Mouse (Mus musculus): ENCODE data around the gene Samd5.

The Samd5 gene

DNA sequence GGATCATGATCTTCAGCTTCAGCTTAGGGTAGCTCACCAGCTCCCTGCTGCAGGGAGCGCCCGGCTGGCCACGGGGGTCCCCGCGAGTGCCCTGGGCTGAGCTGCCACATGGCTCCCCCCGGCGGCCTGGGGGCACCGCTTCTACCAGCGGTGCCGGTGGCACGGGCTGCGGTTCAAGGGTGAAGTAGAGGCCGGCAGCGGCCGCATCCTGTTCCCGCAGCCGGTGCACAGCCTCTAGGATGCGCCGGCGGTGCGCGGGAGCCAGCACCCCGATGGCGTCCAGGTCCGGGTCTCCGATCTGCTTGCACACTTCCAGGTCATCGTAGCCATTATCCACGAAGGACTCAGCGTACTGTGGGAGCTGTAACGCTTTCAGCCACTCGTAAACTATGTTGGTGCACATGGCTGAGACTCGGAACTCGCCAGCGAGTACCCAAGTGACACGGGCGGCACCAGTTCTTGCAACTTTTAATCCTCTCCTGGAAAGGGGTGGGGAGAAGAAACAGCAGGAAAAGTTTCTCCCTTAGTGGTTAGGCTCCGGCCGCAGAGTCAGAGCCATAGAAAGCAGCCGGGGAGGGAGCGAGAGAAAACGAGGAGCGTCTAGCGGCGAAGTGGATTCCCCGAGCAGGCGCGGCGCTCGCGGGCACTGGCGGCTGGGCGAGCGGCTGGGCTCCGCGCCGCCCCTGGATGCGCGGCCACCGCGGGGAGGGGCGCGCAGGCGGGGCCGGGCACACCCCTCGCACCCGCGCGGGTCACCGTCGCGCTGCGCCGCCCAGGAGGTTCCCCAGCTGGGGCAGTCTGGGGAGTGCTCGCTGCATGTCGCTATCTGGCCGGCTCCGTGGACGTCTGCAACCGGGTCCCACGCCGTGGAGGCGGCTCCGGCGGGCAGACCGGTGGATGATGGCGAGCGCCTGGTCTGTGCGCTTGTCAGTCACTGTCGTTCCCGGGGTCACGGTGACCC, at the start of gene Samd5:
Gene Samd5, minus strand, starts transcription at position 648 of the 961 bp plus-strand sequence.
- DNase-seq (ENCODE audit: low read depth, low spot score): peak; percentile 62

DNA sequence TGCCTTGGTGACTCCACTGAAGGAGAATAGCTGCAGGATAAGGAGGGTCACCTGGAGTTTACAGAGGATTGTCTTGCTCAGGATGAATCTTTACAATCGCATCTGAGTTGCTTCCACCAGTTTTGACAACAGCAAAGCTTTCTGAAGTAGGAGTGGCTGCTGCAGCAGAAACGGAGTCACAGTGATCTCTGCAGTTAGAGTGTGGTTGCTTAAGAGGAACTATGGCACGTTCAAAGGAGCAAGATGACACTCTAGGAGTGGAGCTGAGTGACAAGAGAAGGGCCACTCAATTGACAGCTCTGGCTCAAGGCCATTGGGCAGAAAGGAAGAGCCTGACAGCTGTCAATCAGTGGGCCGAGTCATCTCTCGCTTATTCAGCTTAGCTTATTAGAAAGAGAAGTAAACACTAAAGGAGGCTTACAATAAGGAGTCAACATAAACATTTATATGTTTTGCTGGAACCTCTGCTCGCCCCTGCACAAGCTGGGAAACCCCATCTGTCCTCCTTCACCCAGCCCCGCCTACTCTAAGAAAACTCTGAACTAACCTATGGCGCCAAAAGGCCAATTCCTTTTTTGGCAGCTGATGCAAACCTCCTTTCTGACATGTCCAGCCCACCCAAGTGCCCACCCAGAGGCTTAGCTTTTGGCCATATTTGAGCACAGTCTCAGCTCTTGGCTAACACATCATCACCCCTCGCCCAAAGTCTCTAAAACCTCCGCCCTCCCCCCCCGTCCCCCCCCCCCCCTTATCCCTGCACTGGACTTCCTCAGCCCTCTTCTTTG, 47.7 kb upstream of the Samd5 start:
- DNase-seq (ENCODE audit: low read depth, low spot score): no peak

DNA sequence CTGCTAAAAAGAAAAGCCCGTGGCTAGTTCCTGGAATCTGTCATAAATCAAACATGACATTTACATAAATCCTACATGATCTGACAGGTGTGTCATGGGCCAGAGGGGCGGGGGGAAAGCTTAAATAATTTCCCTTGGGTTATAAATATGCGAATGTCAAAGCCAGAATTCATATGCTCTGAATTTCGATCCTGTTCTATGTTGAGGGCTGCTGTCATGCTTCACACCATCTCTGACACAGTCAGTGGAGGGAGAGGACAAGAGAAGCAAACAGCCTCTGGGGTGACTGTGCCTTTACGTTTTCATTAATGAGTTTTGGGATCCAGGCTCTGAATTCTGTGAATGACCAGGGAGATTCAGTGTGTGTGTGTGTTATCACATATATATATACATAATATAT, 45.0 kb upstream of the Samd5 start:
- no peak for DNase-seq (ENCODE audit: low read depth, low spot score)

DNA sequence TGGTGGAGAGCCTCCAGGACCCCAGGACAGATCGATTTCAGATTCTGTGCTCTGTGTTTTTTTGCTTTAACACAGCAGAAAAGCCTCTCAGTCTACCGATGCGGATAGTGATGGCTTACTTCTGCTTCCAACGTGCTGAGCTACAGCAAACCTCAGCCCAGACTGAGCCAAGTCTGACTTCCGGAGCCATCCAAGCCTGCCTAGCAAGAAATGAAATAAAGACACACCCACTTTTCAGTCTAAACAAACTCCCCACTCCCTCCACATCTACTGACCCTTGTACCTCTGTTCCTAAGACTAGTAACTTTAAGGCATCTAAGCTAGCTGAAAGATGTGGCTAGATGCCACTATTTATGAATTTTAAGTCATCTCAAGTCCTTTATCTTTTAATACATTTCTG, 43.1 kb upstream of the Samd5 start:
- DNase-seq (ENCODE audit: low read depth, low spot score): no peak

DNA sequence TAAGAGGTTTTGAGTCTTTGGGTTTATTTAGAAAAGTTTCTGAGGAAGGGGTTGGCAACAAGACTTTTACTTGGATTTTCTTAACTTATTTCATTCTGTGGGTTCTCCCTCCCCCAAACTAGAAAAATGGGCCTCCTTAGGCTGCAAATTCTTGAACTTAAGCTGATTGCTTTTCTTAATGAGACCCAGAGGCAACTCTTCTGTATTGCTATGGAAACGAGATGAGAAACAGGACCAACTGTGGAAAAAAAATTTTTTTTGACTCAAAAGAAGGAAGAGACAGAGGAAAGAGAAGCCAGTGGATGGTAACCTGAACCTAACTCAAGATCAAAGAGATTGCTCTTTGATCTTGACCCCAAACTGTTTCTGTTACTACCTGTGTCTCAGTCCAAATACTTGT, 29.9 kb upstream of the Samd5 start:
- no peak for DNase-seq (ENCODE audit: low read depth, low spot score)

DNA sequence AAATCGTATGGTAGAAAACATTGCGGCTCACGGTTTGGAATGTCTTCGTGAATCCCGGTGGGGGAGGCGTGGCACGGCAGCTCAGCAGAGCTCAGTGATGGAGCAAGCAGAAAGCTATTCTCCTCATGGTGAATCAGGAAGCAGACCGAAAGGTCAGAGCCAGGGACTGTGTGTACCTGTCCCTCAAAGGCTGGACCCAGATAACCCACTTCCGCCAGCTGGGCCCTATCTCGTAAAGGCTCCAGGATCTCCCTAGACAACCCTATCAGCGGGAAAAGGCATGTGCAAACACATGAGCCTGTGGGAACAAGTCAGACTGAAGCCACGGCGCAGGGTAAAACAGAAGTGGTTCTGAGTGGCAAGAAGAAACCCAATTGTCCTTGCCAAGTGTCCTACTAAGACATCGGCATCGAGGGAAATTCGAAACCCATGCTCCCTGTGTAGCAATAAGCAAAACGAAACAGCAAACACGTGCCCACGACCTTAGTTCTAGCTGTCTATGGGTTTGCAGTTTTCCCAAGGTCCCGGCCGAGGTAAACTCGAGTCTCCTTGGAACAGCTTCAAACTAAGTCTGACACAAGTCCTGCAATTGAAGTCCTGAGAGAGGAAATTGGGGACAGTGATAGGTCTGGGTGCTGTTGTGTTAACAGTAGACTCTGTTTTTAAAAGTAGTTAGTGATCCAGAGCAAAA, 24.2 kb upstream of the Samd5 start:
- DNase-seq (ENCODE audit: low read depth, low spot score): no peak

DNA sequence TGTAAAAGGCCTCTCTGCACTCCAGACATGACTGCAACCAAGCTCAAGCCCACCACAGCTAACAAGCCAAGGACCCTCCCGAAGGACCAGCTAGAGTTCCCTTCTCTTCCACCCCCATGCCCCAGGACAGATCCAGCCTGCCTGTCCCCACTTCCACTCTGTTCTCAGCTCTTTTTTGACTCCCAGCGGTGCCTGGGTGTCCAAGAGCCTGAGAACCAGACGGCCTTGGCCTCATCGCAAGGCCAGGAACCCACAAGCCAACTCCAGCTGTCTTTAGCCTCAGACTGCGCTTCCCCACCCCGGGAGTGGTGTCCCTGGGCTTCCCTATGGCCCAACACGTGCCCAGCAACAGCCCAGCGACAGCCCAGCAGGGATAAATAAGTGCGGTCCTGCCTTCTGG, 23.1 kb upstream of the Samd5 start:
- DNase-seq (ENCODE audit: low read depth, low spot score): no peak

DNA sequence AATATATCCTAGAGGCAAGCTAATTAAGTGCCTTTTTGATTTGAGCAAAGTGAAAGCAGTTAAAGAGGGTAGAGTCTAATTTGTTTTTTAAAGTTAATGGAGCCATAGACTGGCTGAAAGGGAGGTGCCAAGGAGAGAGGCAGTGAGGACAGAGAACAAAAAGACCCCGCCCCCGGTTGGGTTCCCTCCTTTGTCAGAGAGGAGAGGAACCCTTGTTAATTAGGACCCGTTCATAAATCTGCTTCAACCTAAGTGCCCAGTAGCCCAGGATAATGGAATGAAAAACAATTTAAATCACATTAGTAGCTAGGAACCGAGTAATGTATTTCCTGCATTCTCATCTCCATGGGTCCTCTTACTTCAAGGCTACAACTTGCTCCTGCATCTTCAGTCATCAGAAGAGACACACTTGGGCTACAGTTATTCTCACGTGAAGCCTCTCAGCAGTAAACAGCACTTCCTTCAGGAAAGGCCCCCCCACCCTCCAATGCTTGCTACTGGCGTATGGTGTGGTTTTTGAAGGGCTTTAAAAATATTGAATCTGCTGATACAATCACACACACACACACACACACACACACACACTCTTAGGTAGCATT, 21.6 kb upstream of the Samd5 start:
- no peak for DNase-seq (ENCODE audit: low read depth, low spot score)

DNA sequence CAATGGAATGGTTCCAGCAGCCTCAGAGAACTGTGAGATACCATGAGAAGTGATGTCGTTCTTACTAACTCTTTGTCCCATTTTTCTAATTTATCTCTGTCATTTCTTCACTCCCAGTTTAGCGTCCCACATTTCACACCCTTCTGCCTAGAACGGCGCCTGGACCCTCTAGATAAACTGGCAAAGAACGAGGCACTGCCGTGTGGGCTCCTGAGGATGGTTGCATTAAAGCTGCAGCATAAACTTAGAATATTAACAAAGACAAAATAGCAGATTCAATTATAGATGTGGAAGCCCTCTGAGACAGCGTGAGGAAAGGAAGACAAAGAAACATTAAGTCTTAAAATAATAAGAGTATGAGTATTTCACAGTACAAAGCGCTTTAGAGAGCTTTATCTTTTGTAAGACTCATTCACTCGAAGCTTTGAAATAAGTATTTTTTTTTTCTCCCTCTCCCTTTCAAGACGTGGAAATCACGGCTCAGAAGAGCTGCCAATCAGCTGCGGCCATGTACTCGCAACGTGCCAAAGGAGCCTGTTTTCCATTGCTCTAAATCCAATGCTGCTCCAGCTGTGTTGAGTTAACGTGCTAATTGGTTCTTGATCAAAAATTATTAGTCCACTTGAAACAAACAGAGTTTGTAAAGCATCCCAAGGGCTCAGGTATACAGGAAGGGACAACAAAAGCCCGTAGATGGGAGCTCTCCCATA, 19.1 kb upstream of the Samd5 start:
- DNase-seq (ENCODE audit: low read depth, low spot score): no peak

DNA sequence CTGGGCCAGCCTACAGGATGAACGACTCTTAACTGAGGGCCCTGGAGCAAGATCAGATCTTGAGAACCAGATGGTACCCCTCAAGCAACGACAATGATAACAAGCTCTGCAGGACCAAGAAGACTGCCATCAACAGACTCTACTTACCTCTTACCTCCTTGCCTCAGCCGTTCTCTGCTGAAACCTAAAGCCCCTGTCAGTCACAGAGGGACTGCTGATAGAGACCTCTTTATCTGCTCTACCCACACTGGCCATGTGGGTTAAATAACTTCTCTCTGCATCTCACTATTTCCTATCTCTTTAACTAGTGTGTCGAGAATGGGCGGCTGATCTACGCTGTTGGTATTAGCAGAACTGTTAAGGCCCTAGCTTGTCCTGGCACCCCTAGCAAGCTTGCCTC, 5.9 kb upstream of the Samd5 start:
- no peak for DNase-seq (ENCODE audit: low read depth, low spot score)

DNA sequence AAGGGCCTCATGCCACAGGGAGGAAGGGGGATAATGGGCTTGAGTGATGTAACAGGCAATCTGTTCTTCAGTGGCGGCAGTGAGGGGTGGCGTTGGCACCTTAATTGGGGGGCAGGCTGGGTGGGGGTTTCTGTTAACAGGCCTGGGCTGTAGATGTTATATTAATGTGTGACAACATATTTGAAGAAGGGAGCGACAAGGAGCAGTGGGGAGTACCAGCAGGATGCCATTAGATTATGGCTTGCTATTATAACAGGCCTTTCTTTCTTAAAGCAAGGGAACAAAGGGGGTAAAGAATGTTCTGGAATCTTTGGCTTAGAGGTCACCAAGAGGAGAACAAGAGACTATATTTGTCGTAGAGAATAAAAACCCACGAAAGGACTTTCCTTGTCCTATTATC, 4.9 kb upstream of the Samd5 start:
- DNase-seq (ENCODE audit: low read depth, low spot score): no peak

DNA sequence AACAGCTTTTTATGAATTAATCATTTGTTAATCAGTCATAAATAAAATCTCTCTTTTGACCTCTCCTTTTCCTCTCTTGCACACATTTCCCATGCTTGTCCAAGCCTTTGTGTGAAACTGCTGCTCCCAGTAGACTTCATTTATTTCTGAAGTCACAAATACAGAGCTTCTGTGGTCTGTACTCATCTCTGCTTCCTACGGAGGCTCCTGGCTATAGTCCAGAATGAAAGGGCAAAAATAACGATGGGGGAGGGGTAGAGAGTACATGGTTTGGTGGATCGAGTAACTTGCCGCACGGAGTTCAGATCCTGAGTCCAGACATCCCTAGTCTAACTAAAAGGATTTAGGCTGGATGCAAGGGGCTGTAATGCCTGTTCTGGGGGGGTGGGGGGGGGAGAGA, 3.1 kb upstream of the Samd5 start:
- no peak for DNase-seq (ENCODE audit: low read depth, low spot score)

DNA sequence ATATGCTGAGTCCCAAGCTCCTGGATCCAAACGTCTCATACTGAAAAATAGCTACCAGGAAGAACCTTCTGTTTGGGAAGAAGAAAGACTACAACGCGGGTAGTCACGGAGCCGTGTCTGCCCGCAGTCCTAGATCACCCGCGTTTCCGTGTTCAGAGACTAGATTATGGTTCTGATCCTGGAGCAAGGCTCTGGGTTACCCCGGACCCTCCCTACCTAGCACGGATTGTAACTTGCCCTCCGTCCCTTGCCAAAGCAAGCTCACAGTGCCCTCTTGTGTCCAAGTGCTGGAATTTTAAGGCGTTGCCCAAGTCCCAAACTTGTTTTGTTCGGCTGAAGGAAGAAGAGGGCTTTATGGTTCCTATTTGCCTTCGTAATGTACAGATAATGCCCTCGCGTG, 1.9 kb upstream of the Samd5 start:
- peak; percentile 93 for DNase-seq (ENCODE audit: low read depth, low spot score)

DNA sequence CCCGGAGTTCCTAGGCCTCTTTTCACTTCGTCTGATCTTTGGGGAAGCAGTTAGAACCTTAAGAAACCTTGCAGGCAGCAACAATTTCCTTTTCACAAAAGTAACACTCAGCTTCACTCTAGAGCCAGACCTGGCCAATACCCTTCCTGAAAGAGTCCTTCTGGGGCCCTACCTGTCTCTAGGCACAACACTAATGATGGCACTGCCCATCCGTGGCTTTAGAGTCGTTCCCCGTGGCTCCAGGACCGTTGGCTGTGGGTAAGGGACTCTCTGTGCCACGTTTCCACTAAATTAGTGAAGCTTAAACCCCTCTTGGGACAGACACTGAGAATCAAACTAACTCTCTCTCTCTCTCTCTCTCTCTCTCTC, 1.4 kb upstream of the Samd5 start:
- no peak for DNase-seq (ENCODE audit: low read depth, low spot score)

DNA sequence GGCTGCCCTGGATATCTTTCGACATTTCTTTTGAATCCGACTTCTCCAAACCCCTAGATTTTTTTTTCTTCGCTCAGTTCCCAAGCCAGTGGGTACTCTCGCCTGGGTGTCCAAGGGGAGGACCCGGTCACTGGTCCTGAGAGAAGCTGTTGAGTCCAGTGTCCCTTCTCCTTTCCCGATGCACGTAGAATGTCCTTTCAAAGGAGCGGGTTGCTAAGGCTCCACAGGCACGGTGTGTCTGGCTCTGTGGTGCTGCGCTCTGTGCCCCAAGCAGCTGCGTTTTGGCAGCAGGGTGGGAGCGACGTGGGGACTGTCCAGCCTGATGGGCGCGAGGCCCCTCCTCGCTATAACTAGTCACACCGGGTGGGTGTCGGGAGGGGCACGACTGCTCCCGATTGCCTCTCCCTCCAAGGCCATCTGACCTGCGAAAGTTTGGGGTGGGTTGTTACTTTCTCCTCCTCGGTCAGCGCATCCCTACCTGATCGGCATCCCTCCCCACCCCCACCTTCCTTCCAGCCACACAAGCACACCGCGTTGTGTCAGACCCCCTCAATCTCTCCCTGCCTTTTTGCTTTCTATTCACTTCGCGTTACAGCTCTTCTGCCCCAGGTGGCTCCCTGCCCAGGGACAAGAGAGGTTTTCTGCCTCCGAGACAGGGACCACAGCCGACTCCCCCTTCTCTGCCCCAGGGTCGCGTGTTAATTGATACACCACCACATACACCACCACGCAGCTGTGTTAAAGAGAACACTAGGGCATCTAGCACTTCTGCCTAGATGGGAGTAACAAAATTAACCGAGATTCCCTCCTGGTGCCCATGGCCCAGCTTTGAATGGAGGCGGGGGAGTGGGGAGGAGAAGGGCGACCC, 776 bp upstream of the Samd5 start:
- DNase-seq (ENCODE audit: low read depth, low spot score): peak; percentile 27

DNA sequence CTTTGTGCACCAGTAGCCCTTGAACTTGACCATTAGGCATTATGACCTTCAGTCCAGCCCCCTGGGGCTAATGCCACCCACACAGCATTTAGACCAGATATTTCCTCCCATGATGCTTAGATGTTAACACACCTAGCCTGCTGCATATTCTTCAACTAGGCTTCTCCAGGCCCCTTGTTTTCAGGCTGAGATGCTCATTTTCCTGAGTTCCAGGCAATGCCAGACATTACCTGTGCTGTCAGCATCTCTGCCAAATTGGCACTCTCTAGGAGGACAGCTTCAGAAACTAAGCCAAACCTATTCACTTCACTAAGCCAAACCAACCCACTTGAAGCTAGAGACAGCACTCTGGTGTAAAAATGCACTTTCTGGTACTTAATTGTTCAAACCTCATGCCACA, 1.7 kb downstream of the Samd5 start:
- DNase-seq (ENCODE audit: low read depth, low spot score): peak; percentile 19

DNA sequence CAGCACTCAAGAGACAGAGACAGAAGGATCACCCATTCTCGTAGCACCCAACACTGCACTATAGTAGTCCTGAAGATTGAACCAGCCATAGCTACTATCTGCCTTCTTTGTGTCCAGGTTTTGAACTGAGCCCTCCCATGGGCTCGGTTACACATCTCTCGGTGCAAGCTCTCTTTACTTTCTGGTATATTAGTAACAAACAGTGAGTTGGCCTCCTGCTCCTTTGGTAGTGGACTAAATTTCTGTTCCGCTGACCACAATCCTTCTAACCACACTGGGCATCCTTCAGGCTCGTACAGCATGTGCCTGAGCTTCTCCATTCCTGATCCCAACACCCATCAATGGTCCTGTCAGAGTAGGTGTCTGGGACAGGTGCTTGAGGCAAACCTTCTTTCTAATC, 2.3 kb downstream of the Samd5 start:
- no peak for DNase-seq (ENCODE audit: low read depth, low spot score)

DNA sequence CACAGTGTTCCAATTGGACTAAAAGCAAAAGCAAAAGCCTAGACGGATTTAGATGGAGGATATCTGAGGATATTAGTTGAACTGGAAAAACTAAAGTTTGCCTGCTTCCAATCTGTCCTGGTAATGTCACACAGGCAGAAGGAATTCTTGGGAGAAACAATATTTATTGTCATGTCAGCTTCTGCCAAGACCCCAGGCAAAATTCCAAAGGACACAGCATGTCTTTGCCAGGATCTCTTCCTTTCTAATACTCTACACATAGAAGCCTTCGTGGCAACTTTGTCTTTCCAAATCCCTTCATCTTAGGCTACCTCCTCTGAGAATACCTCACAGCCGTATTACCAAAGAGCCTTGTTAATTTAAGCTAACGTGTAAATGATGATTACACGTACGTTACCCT, 4.7 kb downstream of the Samd5 start:
- DNase-seq (ENCODE audit: low read depth, low spot score): no peak

DNA sequence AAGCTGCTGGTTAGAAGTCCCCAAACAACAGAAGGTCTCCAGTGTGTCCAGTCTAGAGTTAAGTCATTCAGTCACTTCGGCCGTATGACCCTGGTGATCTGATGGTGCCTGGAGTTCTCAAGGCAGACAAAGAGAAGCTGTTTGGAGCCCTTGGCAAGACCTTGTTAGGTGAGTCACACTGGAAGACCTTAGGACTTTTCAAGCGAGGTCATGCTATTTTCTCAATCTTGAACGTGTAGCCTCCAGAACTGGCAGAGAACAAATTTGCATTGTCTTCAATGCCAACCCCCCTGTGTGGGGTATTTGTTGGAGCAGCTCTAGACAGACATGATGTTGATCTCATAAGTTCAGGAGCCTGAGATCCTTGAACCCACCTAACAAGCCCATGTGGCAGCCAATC, 6.2 kb downstream of the Samd5 start:
- DNase-seq (ENCODE audit: low read depth, low spot score): no peak

DNA sequence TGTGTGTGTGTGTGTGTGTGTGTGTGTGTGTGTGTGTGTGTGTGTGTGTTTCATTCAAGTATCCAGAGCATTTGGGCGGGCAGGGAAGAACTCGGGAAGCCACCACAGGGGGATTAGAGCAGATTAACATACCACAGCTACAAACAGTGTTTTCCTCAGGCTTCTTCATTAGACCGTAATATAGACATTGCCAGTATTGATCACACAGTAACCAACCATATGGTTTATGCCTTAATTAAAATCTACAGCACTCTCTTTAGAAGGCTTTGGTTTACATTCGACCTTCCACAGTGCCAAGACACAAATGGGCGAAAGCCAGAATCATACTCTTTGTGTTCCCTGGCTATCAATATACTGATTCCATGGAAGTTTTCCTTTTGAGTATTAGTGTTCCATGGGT, 22.1 kb downstream of the Samd5 start:
- no peak for DNase-seq (ENCODE audit: low read depth, low spot score)

Measured in brain, adult 2 months (tissue).